Mouse (Mus musculus) skeletal muscle tissue, postnatal 0 days (tissue): Measurements from ENCODE around the gene Stt3a. TPM values are rescaled to one million over a fixed set of nuclear protein-coding genes. Genes with fewer than 3 reads are reported as not detected.

Source experiments
- polyA plus RNA-seq: library from polyadenylated mRNA; unstranded; fragments of >200 nt; fragmentation: Nextera tagmentation; extraction: Ambion mirVana; gene quantifications from 2 replicates; pipeline ENCODE4 v1.2.1, GENCODE M21; 2015

The Stt3a gene
- 73.6 and 93.3 TPM in 2 replicates for polyA plus RNA-seq

GRCm38 (mm10) chr9:36767203-36768143, at the start of gene Stt3a:
Stt3a (minus strand) TSS chr9:36767679.

GRCm38 (mm10) chr9:36796781-36797555, 29.5 kb upstream of the Stt3a start, which contains the start of gene Ei24:
Ei24 (minus strand) TSS chr9:36797393.

DNA sequence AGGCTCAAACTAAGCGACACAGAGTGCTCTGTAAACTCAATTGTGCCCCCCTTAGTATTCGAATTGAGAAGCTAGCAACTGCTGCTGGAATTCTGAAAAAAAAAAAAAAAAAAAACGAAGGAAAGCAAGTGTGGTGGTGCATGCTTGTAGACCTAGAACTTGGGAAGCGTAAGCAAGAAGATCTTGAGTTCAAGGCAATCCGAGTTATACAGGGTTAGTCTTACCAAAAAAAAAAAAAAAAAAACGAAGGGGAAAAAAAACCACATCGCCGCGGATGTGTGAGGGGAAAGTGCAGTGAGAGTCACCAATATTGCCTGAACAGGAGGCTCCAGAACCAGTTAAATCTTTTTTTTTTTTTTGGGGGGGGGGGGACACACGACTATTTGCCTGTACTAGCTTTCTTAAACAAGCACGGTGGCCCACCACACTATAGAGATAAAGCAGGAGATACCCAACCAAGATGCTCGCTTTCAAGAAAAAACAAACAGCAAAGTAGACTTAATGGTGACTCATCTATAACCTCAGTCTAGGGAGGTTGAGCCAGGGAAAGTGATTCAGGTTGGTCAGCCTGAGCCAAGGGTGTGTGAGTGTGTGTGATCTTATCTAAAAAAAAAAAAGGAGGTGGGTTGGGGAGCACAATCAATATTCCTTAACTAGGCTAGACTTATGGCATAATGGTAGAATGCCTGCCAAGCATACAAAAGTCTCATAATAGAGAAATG, 40.3 kb downstream of the Stt3a start, which contains the start of gene Chek1:
Gene Chek1 (minus strand): TSS at position 32 of the 722 bp plus-strand sequence.

GRCm38 (mm10) chr9:36692920-36693319, 74.6 kb downstream of the Stt3a start, which contains the start of gene Acrv1:
Acrv1 (plus strand) TSS chr9:36693220.

Other genes with a start within 250 kb of the Stt3a start
- not detected in 2 replicates for gene Gm5615, start 225.7 kb downstream of the Stt3a start, polyA plus RNA-seq
- gene Gm17689, start 185.0 kb downstream of the Stt3a start, polyA plus RNA-seq = not detected in 2 replicates
- not detected in 2 replicates for gene A630095E13Rik, start 124.3 kb downstream of the Stt3a start, polyA plus RNA-seq
- gene Acrv1, start 74.5 kb downstream of the Stt3a start, polyA plus RNA-seq = not detected in 2 replicates
- 4.4 and 6.0 TPM in 2 replicates for gene Chek1, start 40.6 kb downstream of the Stt3a start, polyA plus RNA-seq
- 44.9 and 49.2 TPM in 2 replicates for gene Ei24, start 29.7 kb upstream of the Stt3a start, polyA plus RNA-seq
- gene Fez1, start 54.2 kb upstream of the Stt3a start, polyA plus RNA-seq = 15.2 and 16.4 TPM in 2 replicates